Mouse (Mus musculus) midbrain, embryonic 14.5 days (tissue): ENCODE measurements around the gene Gm20896. TPM values are rescaled to one million over a fixed set of nuclear protein-coding genes. Genes with fewer than 3 reads are reported as not detected.
"Not testable (repeated sequence)": the region's sequence is repeated elsewhere in the genome, so short reads cannot be mapped to it uniquely, and the experiment has no call there.

Experiments used
- ATAC-seq: fragments of 200-750 bp; cut with Nextera tagmentation; 2 replicates; pipeline ENCODE4 v1.8.0; 2017; ENCODE audit warnings: moderate number of reproducible peaks, moderate library complexity; ENCODE audit not compliant: low FRiP score, low TSS enrichment
- DNase-seq: peaks from one replicate; pipeline ENCODE4 v3.0.0-alpha.2; 2015
- H3K27ac ChIP-seq: fragments of 300-500 bp; sonication (generic); replicated peaks from 2 replicates; pipeline ENCODE4 v1.5.1; 2014; ENCODE audit warnings: mild to moderate bottlenecking, low read depth, low read length, moderate library complexity
- H3K27me3 ChIP-seq: fragments of 300-500 bp; sonication (generic); 2 replicates; pipeline ENCODE4 v1.6.1; 2014; ENCODE audit warnings: low read length, control low read depth, mixed read lengths; ENCODE audit not compliant: control insufficient read depth, insufficient read depth
- H3K36me3 ChIP-seq: fragments of 300-500 bp; sonication (generic); 2 replicates; pipeline ENCODE4 v1.6.1; 2014; ENCODE audit warnings: low read length, control low read depth; ENCODE audit not compliant: control insufficient read depth, insufficient read depth
- H3K4me1 ChIP-seq: fragments of 300-500 bp; sonication (generic); 2 replicates; pipeline ENCODE4 v1.6.1; 2014; ENCODE audit warnings: mild to moderate bottlenecking, antibody characterized with exemption, low read length, control low read depth; ENCODE audit not compliant: control insufficient read depth, insufficient read depth
- H3K4me2 ChIP-seq: fragments of 300-500 bp; sonication (generic); 2 replicates; pipeline ENCODE4 v1.6.1; 2014; ENCODE audit warnings: mild to moderate bottlenecking, low read length, moderate library complexity
- H3K4me3 ChIP-seq: fragments of 300-500 bp; sonication (generic); replicated peaks from 2 replicates; pipeline ENCODE4 v1.5.1; 2014; ENCODE audit warnings: low read depth, low read length
- H3K9ac ChIP-seq: fragments of 300-500 bp; sonication (generic); replicated peaks from 2 replicates; pipeline ENCODE4 v1.6.1; 2014; ENCODE audit warnings: mild to moderate bottlenecking, low read length, moderate library complexity
- H3K9me3 ChIP-seq: fragments of 300-500 bp; sonication (generic); 2 replicates; pipeline ENCODE4 v1.6.1; 2016; ENCODE audit warnings: low read length, control low read depth, mixed read lengths; ENCODE audit not compliant: control insufficient read depth
- WGBS: fragments of 180-500 bp; shearing (Covaris S2); extraction: QIAGEN DNeasy Blood & Tissue Kit; methylation state at CpG from one replicate; pipeline ENCODE4 v1.1.7; 2014; 5-methylcytosine and 5-hydroxymethylcytosine counted together
- polyA plus RNA-seq: library from polyadenylated mRNA; unstranded; fragments of >200 nt; fragmentation: Nextera tagmentation; extraction: Ambion mirVana; gene quantifications from 2 replicates; pipeline ENCODE4 v1.2.1, GENCODE M21; 2014

Gene Gm20896
- not detected in 2 replicates for polyA plus RNA-seq

DNA sequence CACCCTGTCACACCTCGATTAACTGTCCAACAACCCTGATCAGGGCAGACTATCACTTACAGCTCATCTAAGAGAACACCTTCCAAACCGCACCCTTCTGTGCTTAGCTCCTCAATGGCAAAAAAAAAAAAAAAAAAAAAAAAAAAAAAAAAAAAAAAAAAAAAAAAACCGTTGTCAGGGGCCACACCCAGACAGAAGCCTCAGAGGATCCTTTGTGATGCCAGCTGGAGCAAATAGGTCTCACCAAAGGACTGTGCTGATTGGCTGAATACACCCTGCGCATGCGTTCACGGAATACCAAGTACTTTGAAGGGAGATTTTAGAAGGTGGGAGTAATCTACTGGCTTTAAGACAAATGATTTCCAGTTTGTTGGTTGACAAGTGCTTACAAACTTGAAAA, at the start of gene Gm20896:
Gene Gm20896 (minus strand): TSS at position 101 of the 400 bp plus-strand sequence.
- H3K9ac ChIP-seq, H3K4me3 ChIP-seq, H3K4me1 ChIP-seq, H3K27ac ChIP-seq, H3K4me2 ChIP-seq, DNase-seq, H3K9me3 ChIP-seq, H3K27me3 ChIP-seq, H3K36me3 ChIP-seq, ATAC-seq: not testable (repeated sequence)
- 100% methylated on average over 1 of the region's 6 CpGs for WGBS
